Mouse (Mus musculus): ENCODE measurements around the gene Eif4h. TPM values are rescaled to one million over a fixed set of nuclear protein-coding genes. Genes with fewer than 3 reads are reported as not detected.
A peak's percentile ranks its signal among the peaks of the same experiment; 100 is the strongest.

Gene Eif4h
- 112 TPM in 1 of 2 replicates, not detected in the other for polyA plus RNA-seq (2012; ENCODE audit: insufficient read depth, insufficient read length, low replicate concordance, missing spikeins)

GRCm38 (mm10) chr5:134639269-134639682 lies at the start of gene Eif4h:
Eif4h (minus strand) TSS chr5:134639490.
- Histone ChIP-seq H3K27ac (ENCODE audit: insufficient read depth, low read depth, low read length) (peak within 1 kb of the TSS; percentile 94), H3K4me3 (ENCODE audit: insufficient read depth, low read depth, low read length) (peak within 1 kb of the TSS; percentile 62), H3K4me1 (ENCODE audit: control insufficient read depth, insufficient read depth, low read length) (peaks cover 8% of the 10 kb centered on the region)
- WGBS = 3% methylated on average over 52 of the region's 52 CpGs
- TF ChIP-seq CTCF (IDR thresholded peaks at IDR 0.05; ENCODE audit: insufficient read depth, low read depth, low read length) = no peak
- peak; percentile 84 for TF ChIP-seq POLR2A (IDR thresholded peaks at IDR 0.05; ENCODE audit: insufficient read depth, low read depth, low read length)

GRCm38 (mm10) chr5:134688718-134689284 lies 49.5 kb upstream of the Eif4h start:
- peak; percentile 12; the same call in 1 of the 2 replicates for TF ChIP-seq POLR2A (IDR thresholded peaks at IDR 0.05; ENCODE audit: insufficient read depth, low read depth, low read length)
- TF ChIP-seq CTCF (IDR thresholded peaks at IDR 0.05; ENCODE audit: insufficient read depth, low read depth, low read length) = no peak
- Histone ChIP-seq H3K4me1 (ENCODE audit: control insufficient read depth, insufficient read depth, low read length) (no peaks in the 10 kb centered on the region; the same call in 1 of the 2 replicates), H3K4me3 (ENCODE audit: insufficient read depth, low read depth, low read length) (peak overlapping the region; percentile 57), H3K27ac (ENCODE audit: insufficient read depth, low read depth, low read length) (peak overlapping the region; percentile 38; the same call in 1 of the 2 replicates)
- under 1% methylated on average over 38 of the region's 38 CpGs for WGBS

- H3K4me3 ChIP-seq (ENCODE audit: insufficient read depth, low read depth, low read length) = peak within 1 kb of the TSS; percentile 57
- 1% methylated on average over 64 of the region's 69 CpGs for WGBS
- H3K4me1 ChIP-seq (ENCODE audit: control insufficient read depth, insufficient read depth, low read length) = no peaks in the 10 kb centered on the region; the same call in 1 of the 2 replicates
- H3K27ac ChIP-seq (ENCODE audit: insufficient read depth, low read depth, low read length) = peak within 1 kb of the TSS; percentile 38; the same call in 1 of the 2 replicates
- TF ChIP-seq CTCF (IDR thresholded peaks at IDR 0.05; ENCODE audit: insufficient read depth, low read depth, low read length) (no peak), POLR2A (IDR thresholded peaks at IDR 0.05; ENCODE audit: insufficient read depth, low read depth, low read length) (peak; percentile 51; the same call in 1 of the 2 replicates)
Observed at GRCm38 (mm10) chr5:134688086-134688717, 48.9 kb upstream of the Eif4h start, which contains the start of gene Limk1. Limk1 (minus strand) TSS chr5:134688598.

GRCm38 (mm10) chr5:134687187-134687586 lies 47.9 kb upstream of the Eif4h start:
- Histone ChIP-seq H3K4me3 (ENCODE audit: insufficient read depth, low read depth, low read length) (peak overlapping the region; percentile 57), H3K4me1 (ENCODE audit: control insufficient read depth, insufficient read depth, low read length) (no peaks in the 10 kb centered on the region; the same call in 1 of the 2 replicates), H3K27ac (ENCODE audit: insufficient read depth, low read depth, low read length) (no peak overlapping the region)
- no peak for TF ChIP-seq CTCF (IDR thresholded peaks at IDR 0.05; ENCODE audit: insufficient read depth, low read depth, low read length)
- TF ChIP-seq POLR2A (IDR thresholded peaks at IDR 0.05; ENCODE audit: insufficient read depth, low read depth, low read length) = no peak
- 67% methylated on average over 1 of the region's 1 CpGs for WGBS

GRCm38 (mm10) chr5:134686541-134686940 lies 47.3 kb upstream of the Eif4h start:
- H3K4me3 ChIP-seq (ENCODE audit: insufficient read depth, low read depth, low read length) = no peak overlapping the region
- 89% methylated on average over 6 of the region's 6 CpGs for WGBS
- H3K27ac ChIP-seq (ENCODE audit: insufficient read depth, low read depth, low read length) = no peak overlapping the region
- H3K4me1 ChIP-seq (ENCODE audit: control insufficient read depth, insufficient read depth, low read length) = no peaks in the 10 kb centered on the region; the same call in 1 of the 2 replicates
- TF ChIP-seq POLR2A (IDR thresholded peaks at IDR 0.05; ENCODE audit: insufficient read depth, low read depth, low read length) (no peak), CTCF (IDR thresholded peaks at IDR 0.05; ENCODE audit: insufficient read depth, low read depth, low read length) (no peak)

GRCm38 (mm10) chr5:134684398-134684797 lies 45.1 kb upstream of the Eif4h start:
- WGBS = 64% methylated on average over 2 of the region's 2 CpGs
- TF ChIP-seq POLR2A (IDR thresholded peaks at IDR 0.05; ENCODE audit: insufficient read depth, low read depth, low read length) (no peak), CTCF (IDR thresholded peaks at IDR 0.05; ENCODE audit: insufficient read depth, low read depth, low read length) (no peak)

GRCm38 (mm10) chr5:134683813-134684212 lies 44.5 kb upstream of the Eif4h start:
- whole genome bisulfite sequencing = 46% methylated on average over 2 of the region's 2 CpGs
- Histone ChIP-seq H3K4me3 (ENCODE audit: insufficient read depth, low read depth, low read length) (no peak overlapping the region), H3K4me1 (ENCODE audit: control insufficient read depth, insufficient read depth, low read length) (peaks cover 11% of the 10 kb centered on the region), H3K27ac (ENCODE audit: insufficient read depth, low read depth, low read length) (no peak overlapping the region)
- TF ChIP-seq CTCF (IDR thresholded peaks at IDR 0.05; ENCODE audit: insufficient read depth, low read depth, low read length) = no peak
- no peak for TF ChIP-seq POLR2A (IDR thresholded peaks at IDR 0.05; ENCODE audit: insufficient read depth, low read depth, low read length)

More at GRCm38 (mm10) chr5:134684398-134684797, 45.1 kb upstream of the Eif4h start:
- no peak overlapping the region for H3K27ac ChIP-seq (ENCODE audit: insufficient read depth, low read depth, low read length)
- H3K4me1 ChIP-seq (ENCODE audit: control insufficient read depth, insufficient read depth, low read length) = peaks cover 11% of the 10 kb centered on the region
- no peak overlapping the region for H3K4me3 ChIP-seq (ENCODE audit: insufficient read depth, low read depth, low read length)

- TF ChIP-seq CTCF (IDR thresholded peaks at IDR 0.05; ENCODE audit: insufficient read depth, low read depth, low read length) (no peak), POLR2A (IDR thresholded peaks at IDR 0.05; ENCODE audit: insufficient read depth, low read depth, low read length) (no peak)
- no peak overlapping the region for H3K27ac ChIP-seq (ENCODE audit: insufficient read depth, low read depth, low read length)
- 53% methylated on average over 12 of the region's 12 CpGs for WGBS
- peaks cover 30% of the 10 kb centered on the region for H3K4me1 ChIP-seq (ENCODE audit: control insufficient read depth, insufficient read depth, low read length)
- H3K4me3 ChIP-seq (ENCODE audit: insufficient read depth, low read depth, low read length) = no peak overlapping the region
Observed at GRCm38 (mm10) chr5:134680238-134680637, 40.9 kb upstream of the Eif4h start.
